Mouse (Mus musculus): ENCODE measurements at regions not wholly inside any gene's neighbourhood (a gene's known extent, or its start where the extent isn't known, plus 50 kb on each side); places are given as distances from the start of the nearest gene placed in this dataset.
A peak's percentile ranks its signal among the peaks of the same experiment; 100 is the strongest.

DNA sequence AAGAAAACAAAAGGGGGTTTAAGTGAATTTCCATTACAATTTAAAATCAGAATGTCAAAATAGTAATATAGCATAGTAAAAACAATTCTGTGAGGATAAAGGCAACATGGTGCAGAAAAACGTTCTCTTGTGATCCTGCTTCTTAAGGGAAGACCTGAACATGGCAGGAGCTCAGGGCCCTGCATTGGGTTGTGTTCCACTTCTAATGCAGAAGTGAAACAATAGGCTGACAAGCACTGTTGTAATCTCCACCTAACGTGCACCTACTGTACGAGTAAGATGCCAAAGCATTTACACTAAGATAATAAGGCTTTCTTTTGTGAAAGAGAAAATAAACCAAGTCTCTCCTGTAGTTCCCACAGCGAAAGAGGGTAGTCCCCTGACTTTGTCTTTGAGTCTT lies 136.3 kb upstream of the Zc3h15 start:
- DNase-seq, result no peak

DNA sequence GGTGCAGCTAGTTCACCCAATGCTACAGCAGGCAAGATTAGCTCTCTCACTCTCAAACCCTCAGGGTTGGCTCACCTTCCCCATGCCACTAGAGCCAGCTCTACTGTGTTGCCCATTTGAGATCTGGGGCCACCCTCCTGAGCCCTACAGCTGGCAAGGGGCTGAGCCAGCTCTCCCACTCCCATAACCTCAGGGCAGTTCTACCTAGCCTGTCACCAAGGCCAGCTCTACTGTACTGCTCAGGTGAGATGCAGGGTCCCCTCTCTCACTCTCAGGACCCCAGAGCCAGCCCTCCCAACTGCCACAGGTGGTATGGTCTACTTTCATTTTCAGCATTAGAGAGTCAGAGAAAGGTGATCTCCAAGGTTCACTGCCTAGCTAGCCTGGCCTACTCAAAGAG lies 94.8 kb upstream of the Zc3h15 start:
- peak in 1 of 2 experiments; percentile 24 for DNase-seq

DNA sequence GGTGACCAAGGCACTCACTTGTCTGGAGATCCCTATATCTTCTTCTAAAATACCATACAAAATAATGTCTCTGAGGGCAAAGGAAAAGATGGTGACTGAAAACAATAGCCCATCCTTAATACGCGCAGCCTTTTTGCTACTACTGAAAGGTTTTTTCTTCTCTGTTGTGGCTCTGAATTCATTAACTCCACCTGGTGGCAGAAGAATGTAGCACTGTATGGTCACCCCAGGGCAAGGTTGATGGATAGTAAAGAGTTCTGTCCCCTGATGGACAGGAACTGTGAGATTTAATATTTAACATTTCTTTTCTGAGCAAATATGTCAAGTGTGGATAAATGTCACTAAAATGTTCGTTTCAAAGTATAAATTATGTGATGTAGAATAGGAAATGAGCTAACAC lies 91.9 kb upstream of the Zc3h15 start:
- DNase-seq, result no peak

Data from kidney, postnatal 25 days (tissue).